Mouse (Mus musculus): ENCODE measurements around the gene Tymp. TPM values are rescaled to one million over a fixed set of nuclear protein-coding genes. Genes with fewer than 3 reads are reported as not detected.
A peak's percentile ranks its signal among the peaks of the same experiment; 100 is the strongest.

Tymp gene
- polyA plus RNA-seq, 1 experiment from 2014 or later, result 1.6 TPM

- Histone ChIP-seq H3K9me3 (ENCODE audit: control insufficient read depth, low read length) (no peaks in the 10 kb centered on the region), H3K4me1 (replicated peaks; ENCODE audit: control insufficient read depth, insufficient read depth) (peaks cover 2% of the 10 kb centered on the region; the same call in 1 of the 2 replicates), H3K4me2 (replicated peaks; ENCODE audit: low read depth) (no peak overlapping the region), H3K36me3 (ENCODE audit: control insufficient read depth, insufficient read depth, low read length) (peaks cover 19% of the 10 kb centered on the region), H3K27ac (replicated peaks) (no peak overlapping the region), H3K27me3 (ENCODE audit: control insufficient read depth, insufficient read depth, low read length) (no peaks in the 10 kb centered on the region), H3K4me3 (ENCODE audit: low read depth, low read length) (no peak overlapping the region), H3K9ac (ENCODE audit: low read length) (no peak overlapping the region)
- ATAC-seq (ENCODE audit: low FRiP score, low TSS enrichment), result no peak
- TF ChIP-seq EP300 (optimal IDR thresholded peaks at IDR 0.05), result no peak
- TF ChIP-seq CTCF (IDR thresholded peaks at IDR 0.05; ENCODE audit: low read depth), result no peak
- WGBS, result 93% methylated on average over 12 of the region's 12 CpGs
- no peak for DNase-seq (ENCODE audit: low spot score)
Observed at GRCm38 (mm10) chr15:89352795-89353194, 24.0 kb downstream of the Tymp start.

- Histone ChIP-seq H3K9me3 (ENCODE audit: control insufficient read depth, low read length) (no peaks in the 10 kb centered on the region), H3K36me3 (ENCODE audit: control insufficient read depth, insufficient read depth, low read length) (peaks cover 19% of the 10 kb centered on the region), H3K27ac (replicated peaks) (no peak overlapping the region), H3K4me1 (replicated peaks; ENCODE audit: control insufficient read depth, insufficient read depth) (peaks cover 2% of the 10 kb centered on the region; the same call in 1 of the 2 replicates), H3K4me3 (ENCODE audit: low read depth, low read length) (no peak overlapping the region), H3K27me3 (ENCODE audit: control insufficient read depth, insufficient read depth, low read length) (no peaks in the 10 kb centered on the region), H3K4me2 (replicated peaks; ENCODE audit: low read depth) (no peak overlapping the region), H3K9ac (ENCODE audit: low read length) (no peak overlapping the region)
- no peak for TF ChIP-seq EP300 (optimal IDR thresholded peaks at IDR 0.05)
- TF ChIP-seq CTCF (IDR thresholded peaks at IDR 0.05; ENCODE audit: low read depth), result no peak
- ATAC-seq (ENCODE audit: low FRiP score, low TSS enrichment) (no peak), DNase-seq (ENCODE audit: low spot score) (no peak)
- WGBS, result 85% methylated on average over 14 of the region's 14 CpGs
Observed at GRCm38 (mm10) chr15:89352054-89352453, 24.8 kb downstream of the Tymp start.

- Histone ChIP-seq H3K9me3 (ENCODE audit: control insufficient read depth, low read length) (no peaks in the 10 kb centered on the region), H3K9ac (ENCODE audit: low read length) (no peak overlapping the region), H3K4me2 (replicated peaks; ENCODE audit: low read depth) (no peak overlapping the region), H3K4me3 (ENCODE audit: low read depth, low read length) (no peak overlapping the region), H3K36me3 (ENCODE audit: control insufficient read depth, insufficient read depth, low read length) (peaks cover 19% of the 10 kb centered on the region), H3K27ac (replicated peaks) (no peak overlapping the region), H3K27me3 (ENCODE audit: control insufficient read depth, insufficient read depth, low read length) (no peaks in the 10 kb centered on the region), H3K4me1 (replicated peaks; ENCODE audit: control insufficient read depth, insufficient read depth) (peaks cover 2% of the 10 kb centered on the region; the same call in 1 of the 2 replicates)
- TF ChIP-seq CTCF (IDR thresholded peaks at IDR 0.05; ENCODE audit: low read depth) (no peak), EP300 (optimal IDR thresholded peaks at IDR 0.05) (no peak)
- 86% methylated on average over 15 of the region's 15 CpGs for WGBS
- DNase-seq (ENCODE audit: low spot score), result no peak
- ATAC-seq (ENCODE audit: low FRiP score, low TSS enrichment), result no peak
Observed at GRCm38 (mm10) chr15:89351302-89351701, 25.5 kb downstream of the Tymp start.

GRCm38 (mm10) chr15:89350447-89350846, 26.4 kb downstream of the Tymp start:
- Histone ChIP-seq H3K4me1 (replicated peaks; ENCODE audit: control insufficient read depth, insufficient read depth) (peaks cover 2% of the 10 kb centered on the region; the same call in 1 of the 2 replicates), H3K27ac (replicated peaks) (no peak overlapping the region), H3K9ac (ENCODE audit: low read length) (no peak overlapping the region), H3K9me3 (ENCODE audit: control insufficient read depth, low read length) (no peaks in the 10 kb centered on the region), H3K27me3 (ENCODE audit: control insufficient read depth, insufficient read depth, low read length) (no peaks in the 10 kb centered on the region), H3K4me3 (ENCODE audit: low read depth, low read length) (no peak overlapping the region), H3K36me3 (ENCODE audit: control insufficient read depth, insufficient read depth, low read length) (peaks cover 19% of the 10 kb centered on the region), H3K4me2 (replicated peaks; ENCODE audit: low read depth) (no peak overlapping the region)
- WGBS, result 76% methylated on average over 5 of the region's 5 CpGs
- ATAC-seq (ENCODE audit: low FRiP score, low TSS enrichment) (no peak), DNase-seq (ENCODE audit: low spot score) (no peak)
- TF ChIP-seq EP300 (optimal IDR thresholded peaks at IDR 0.05), result no peak
- TF ChIP-seq CTCF (IDR thresholded peaks at IDR 0.05; ENCODE audit: low read depth), result no peak

GRCm38 (mm10) chr15:89343325-89343724, 33.5 kb downstream of the Tymp start:
- no peaks in the 10 kb centered on the region for H3K4me1 ChIP-seq (replicated peaks; ENCODE audit: control insufficient read depth, insufficient read depth)
- DNase-seq (ENCODE audit: low spot score) (no peak), ATAC-seq (ENCODE audit: low FRiP score, low TSS enrichment) (no peak)
- no peaks in the 10 kb centered on the region for H3K9me3 ChIP-seq (ENCODE audit: control insufficient read depth, low read length)
- no peak overlapping the region for H3K4me2 ChIP-seq (replicated peaks; ENCODE audit: low read depth)
- 82% methylated on average over 3 of the region's 3 CpGs for WGBS
- no peak overlapping the region for H3K4me3 ChIP-seq (ENCODE audit: low read depth, low read length)
- no peaks in the 10 kb centered on the region for H3K27me3 ChIP-seq (ENCODE audit: control insufficient read depth, insufficient read depth, low read length)
- no peak overlapping the region for H3K9ac ChIP-seq (ENCODE audit: low read length)
- no peaks in the 10 kb centered on the region for H3K36me3 ChIP-seq (ENCODE audit: control insufficient read depth, insufficient read depth, low read length)
- peak; percentile 40 for TF ChIP-seq CTCF (IDR thresholded peaks at IDR 0.05; ENCODE audit: low read depth)
- no peak for TF ChIP-seq EP300 (optimal IDR thresholded peaks at IDR 0.05)
- H3K27ac ChIP-seq (replicated peaks), result no peak overlapping the region

- 48% methylated on average over 1 of the region's 1 CpGs for WGBS
- TF ChIP-seq CTCF (IDR thresholded peaks at IDR 0.05; ENCODE audit: low read depth) (peak; percentile 25; the same call in 1 of the 2 replicates), EP300 (optimal IDR thresholded peaks at IDR 0.05) (no peak)
- Histone ChIP-seq H3K9me3 (ENCODE audit: control insufficient read depth, low read length) (no peaks in the 10 kb centered on the region), H3K36me3 (ENCODE audit: control insufficient read depth, insufficient read depth, low read length) (no peaks in the 10 kb centered on the region), H3K4me3 (ENCODE audit: low read depth, low read length) (no peak overlapping the region), H3K9ac (ENCODE audit: low read length) (no peak overlapping the region), H3K27me3 (ENCODE audit: control insufficient read depth, insufficient read depth, low read length) (no peaks in the 10 kb centered on the region), H3K4me1 (replicated peaks; ENCODE audit: control insufficient read depth, insufficient read depth) (no peaks in the 10 kb centered on the region), H3K27ac (replicated peaks) (no peak overlapping the region), H3K4me2 (replicated peaks; ENCODE audit: low read depth) (no peak overlapping the region)
- DNase-seq (ENCODE audit: low spot score) (no peak), ATAC-seq (ENCODE audit: low FRiP score, low TSS enrichment) (no peak)
Observed at GRCm38 (mm10) chr15:89341678-89342077, 35.2 kb downstream of the Tymp start.
